Mouse (Mus musculus) gastrocnemius, adult 2 months (tissue): ENCODE results near the gene Scrn1. TPM values are rescaled to one million over a fixed set of nuclear protein-coding genes. Genes with fewer than 3 reads are reported as not detected.

Experiments
- DNase-seq: peaks from one replicate; pipeline ENCODE4 v3.0.0; 2022
- H3K27ac ChIP-seq: fragments of 200-600 bp; 2 replicates; pipeline ENCODE4 v1.8.1; 2022; ENCODE audit warnings: mild to moderate bottlenecking
- H3K4me3 ChIP-seq: fragments of 200-600 bp; 2 replicates; pipeline ENCODE4 v1.8.1; 2022; ENCODE audit warnings: mild to moderate bottlenecking, moderate library complexity
- CTCF ChIP-seq: fragments of 200-600 bp; IDR thresholded peaks from 2 replicates; pipeline ENCODE4 v1.8.1; 2022; ENCODE audit warnings: antibody characterized with exemption, mild to moderate bottlenecking, moderate library complexity
- intact Hi-C: fragments of 180-260 bp; cut with DNase I; formaldehyde crosslinking; loops from one replicate; pipeline ENCODE4 v1.15.1; 2025
- total RNA-seq, 2 experiments: library from RNA; stranded (reverse); gene quantifications; 2 replicates each; pipeline ENCODE4 v1.2.3; 2021

Gene Scrn1
- total RNA-seq, 2 experiments from 2014 or later: 1.4 to 1.6 TPM

- intact Hi-C loops: loop anchor here (5.0 kb wide), 1 partner anchor 69 kb away; no protein-coding TSS in a partner anchor
- DNase-seq: no peak
- no peak for TF ChIP-seq CTCF
- H3K27ac ChIP-seq: peak overlapping the region; percentile 38; the same call in 1 of the 2 replicates
- H3K4me3 ChIP-seq: no peak overlapping the region
These were observed 90.2 kb downstream of the Scrn1 start for GRCm38 (mm10) chr6:54475926-54476667.

DNA sequence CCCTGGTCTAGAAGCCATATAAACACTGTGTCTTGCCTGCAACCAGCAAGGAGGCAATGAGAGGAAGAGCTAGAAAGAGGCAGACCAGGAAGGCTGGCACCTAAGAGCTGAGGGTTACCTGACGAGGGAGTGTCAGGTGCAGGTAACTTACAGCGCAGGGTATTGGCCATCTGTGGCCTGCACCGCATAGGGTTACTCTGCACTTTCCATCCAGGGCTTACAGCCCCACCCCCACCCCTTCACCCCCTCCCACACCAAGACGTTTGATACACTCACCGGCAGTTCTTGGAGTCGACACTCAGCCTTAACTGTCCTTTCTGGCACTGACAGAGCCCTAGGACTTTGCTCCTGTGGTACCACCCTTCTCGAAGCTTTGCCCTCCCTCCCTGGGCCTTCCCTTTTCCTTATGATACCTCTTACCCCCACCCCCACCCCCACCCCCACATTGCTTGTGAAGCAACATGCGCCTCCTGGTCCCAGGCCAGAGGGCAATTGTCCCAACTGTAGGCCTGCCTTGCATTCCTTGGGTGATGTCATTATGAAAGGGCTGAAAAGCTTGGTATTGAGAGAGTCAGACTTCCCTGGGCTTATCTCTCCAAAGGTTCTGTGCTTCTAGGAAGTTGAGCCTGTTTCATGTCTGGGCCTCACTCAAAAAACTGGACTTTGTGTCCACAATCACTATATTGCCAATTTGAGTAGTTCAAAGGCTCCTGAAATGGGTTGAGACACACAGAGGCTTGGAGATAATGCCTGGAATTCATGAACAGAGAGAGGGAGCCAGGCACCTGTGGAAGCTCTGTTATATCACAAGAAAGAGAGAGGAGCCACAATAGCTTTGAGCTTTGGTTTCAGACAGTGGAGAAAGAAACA lies 93.2 kb downstream of the Scrn1 start:
- no peak for DNase-seq
- intact Hi-C loops: no loop called here
- Histone ChIP-seq H3K4me3 (no peak overlapping the region), H3K27ac (peak overlapping the region; percentile 20; the same call in 1 of the 2 replicates)
- TF ChIP-seq CTCF: no peak

DNA sequence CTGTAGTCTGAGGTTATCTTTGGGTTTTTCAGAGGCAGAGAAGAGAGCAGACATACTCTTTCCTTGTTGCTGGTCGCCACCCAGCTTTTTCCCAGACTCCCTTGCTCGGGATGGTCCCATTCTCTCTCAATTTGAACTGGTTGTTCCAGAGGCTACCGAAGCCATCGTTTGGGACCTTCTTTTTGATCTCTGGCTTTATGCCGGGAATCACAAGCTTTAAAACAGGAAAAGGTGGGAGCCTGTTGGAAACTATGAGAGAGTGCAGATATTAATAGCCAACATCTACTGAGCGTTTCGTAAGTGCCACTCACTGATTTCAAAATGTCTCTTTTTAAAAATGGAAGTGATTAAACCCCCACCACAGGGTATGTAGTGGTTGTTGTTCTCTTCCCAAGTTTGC lies 94.4 kb downstream of the Scrn1 start:
- H3K27ac ChIP-seq: peak overlapping the region; percentile 75
- TF ChIP-seq CTCF: no peak
- intact Hi-C loops: no loop called here
- H3K4me3 ChIP-seq: no peak overlapping the region
- DNase-seq: no peak

- Histone ChIP-seq H3K27ac (peak overlapping the region; percentile 90), H3K4me3 (peak overlapping the region; percentile 33; the same call in 1 of the 2 replicates)
- intact Hi-C loops: no loop called here
- peak; percentile 44 for DNase-seq
- TF ChIP-seq CTCF: no peak
These were observed 98.9 kb downstream of the Scrn1 start for GRCm38 (mm10) chr6:54467371-54467770.

GRCm38 (mm10) chr6:54464926-54465325 lies 101.4 kb downstream of the Scrn1 start:
- intact Hi-C loops: loop anchor here (2.0 kb wide), 1 partner anchor 30 kb away; no protein-coding TSS in a partner anchor
- Histone ChIP-seq H3K4me3 (no peak overlapping the region), H3K27ac (no peak overlapping the region)
- no peak for TF ChIP-seq CTCF
- no peak for DNase-seq

DNA sequence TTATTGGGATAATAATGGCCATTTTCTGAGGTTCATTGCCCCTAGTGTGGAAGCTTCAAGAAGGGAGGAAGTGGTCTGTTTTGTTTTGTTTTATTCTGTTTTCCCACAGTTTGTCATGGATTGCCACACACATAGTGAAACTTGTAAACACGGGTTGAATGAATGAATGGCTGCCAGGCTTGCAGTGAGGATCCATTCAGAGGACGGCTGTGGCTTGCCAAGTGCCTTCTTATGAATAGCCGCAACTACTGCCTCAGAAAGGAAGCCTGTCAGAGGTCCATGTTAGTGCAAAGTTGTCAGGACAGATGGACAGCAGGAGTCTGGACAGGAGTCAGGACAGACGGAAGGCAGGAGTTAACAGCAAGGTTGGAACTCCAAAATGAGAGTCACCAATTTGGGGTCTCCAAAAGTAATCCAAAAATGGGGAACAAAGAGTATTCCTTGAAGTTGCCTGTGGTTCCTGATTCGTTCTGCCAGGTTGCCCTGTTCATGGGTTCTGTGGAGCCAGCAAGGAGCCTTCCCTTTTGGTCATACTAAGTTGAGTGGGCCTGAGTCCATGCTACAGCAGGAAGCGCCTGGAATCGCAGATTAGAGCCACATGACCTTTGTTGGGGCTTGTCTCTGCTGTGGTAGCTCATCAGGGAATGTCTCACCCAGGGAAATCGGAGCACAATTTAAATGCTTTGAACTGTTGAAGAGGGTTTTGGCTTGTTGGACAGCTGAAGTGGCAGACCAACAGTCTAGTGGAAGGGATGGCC lies 102.4 kb downstream of the Scrn1 start:
- no peak for TF ChIP-seq CTCF

DNA sequence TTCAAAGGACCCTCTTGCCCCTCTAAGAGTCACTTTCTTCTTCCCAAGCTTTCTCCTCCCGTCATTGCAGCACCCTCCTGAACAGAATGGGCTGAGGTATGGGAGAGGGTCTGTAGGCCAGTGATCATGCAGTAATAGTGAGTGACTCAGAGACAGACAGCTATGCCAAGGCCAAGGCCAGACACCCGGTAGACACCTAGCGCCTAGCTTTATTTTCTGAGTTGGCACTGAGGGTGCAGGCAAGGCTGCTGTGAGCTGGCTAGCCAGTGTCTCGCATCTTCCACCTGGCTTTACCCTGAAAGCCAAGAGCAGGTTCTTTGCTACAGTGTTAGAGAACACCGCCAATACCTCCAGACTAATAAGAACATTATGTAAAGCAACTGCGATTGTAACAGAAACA lies 103.5 kb downstream of the Scrn1 start:
- Histone ChIP-seq H3K27ac (peak overlapping the region; percentile 28; the same call in 1 of the 2 replicates), H3K4me3 (no peak overlapping the region)
- intact Hi-C loops: no loop called here
- no peak for DNase-seq
- no peak for TF ChIP-seq CTCF

More for the DNA sequence above, 102.4 kb downstream of the Scrn1 start:
- Histone ChIP-seq H3K4me3 (no peak overlapping the region), H3K27ac (peak overlapping the region; percentile 46; the same call in 1 of the 2 replicates)
- intact Hi-C loops: loop anchor here (2.0 kb wide), 1 partner anchor 29 kb away; no protein-coding TSS in a partner anchor
- DNase-seq: peak; percentile 58

GRCm38 (mm10) chr6:54460915-54461671 lies 105.2 kb downstream of the Scrn1 start:
- H3K4me3 ChIP-seq: peak overlapping the region; percentile 23
- peak; percentile 77 for DNase-seq
- intact Hi-C loops: no loop called here
- H3K27ac ChIP-seq: peak overlapping the region; percentile 84
- TF ChIP-seq CTCF: no peak

- Histone ChIP-seq H3K27ac (peak overlapping the region; percentile 84), H3K4me3 (peak overlapping the region; percentile 23)
- intact Hi-C loops: no loop called here
- DNase-seq: no peak
- TF ChIP-seq CTCF: no peak
These were observed 105.9 kb downstream of the Scrn1 start for GRCm38 (mm10) chr6:54460172-54460914.

DNA sequence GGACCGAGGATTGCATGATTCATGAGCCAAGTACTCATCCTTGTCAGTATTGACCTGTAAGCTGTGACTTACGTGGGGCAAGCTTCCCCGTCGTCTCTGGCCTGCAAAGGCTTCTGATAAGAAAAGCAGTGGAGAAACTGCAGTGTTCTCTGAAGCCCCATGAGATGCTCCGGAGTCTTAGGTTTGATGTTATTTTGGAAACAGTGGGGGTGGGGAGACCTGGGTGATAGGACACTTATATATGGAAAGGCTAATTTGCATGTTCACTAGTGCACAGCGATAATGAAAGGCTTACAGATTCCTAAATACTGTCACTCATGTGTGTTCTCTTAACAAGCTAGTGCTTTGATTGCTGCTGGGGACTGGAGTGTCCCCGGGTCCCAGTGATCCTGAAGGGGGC lies 106.6 kb downstream of the Scrn1 start:
- no peak for TF ChIP-seq CTCF
- no peak overlapping the region for H3K4me3 ChIP-seq
- intact Hi-C loops: no loop called here
- peak overlapping the region; percentile 84 for H3K27ac ChIP-seq
- DNase-seq: no peak

Other genes starting within 250 kb of the Scrn1 start
- gene Prr15, start 240.7 kb downstream of the Scrn1 start, total RNA-seq: under 1 TPM; 0.71 to 0.78 TPM
- gene Wipf3, start 136.9 kb downstream of the Scrn1 start, total RNA-seq: 10 to 100 TPM; 11.3 to 14.3 TPM
- 1 to 10 TPM; 3.3 to 4.0 TPM for gene Plekha8, start 28.6 kb upstream of the Scrn1 start, total RNA-seq
- gene Fkbp14, start 30.8 kb upstream of the Scrn1 start, total RNA-seq: 1 to 10 TPM; 3.4 to 6.3 TPM
- gene Mturn, start 115.1 kb upstream of the Scrn1 start, total RNA-seq: 1 to 10 TPM; 6.3 to 9.8 TPM